Mouse (Mus musculus) intestine, embryonic 16.5 days (tissue): Measurements from ENCODE around the gene Lrrc52. TPM values are rescaled to one million over a fixed set of nuclear protein-coding genes. Genes with fewer than 3 reads are reported as not detected.

Experiments
- ATAC-seq: fragments of 200-750 bp; cut with Nextera tagmentation; 2 replicates; pipeline ENCODE4 v1.8.0; 2017; ENCODE audit warnings: moderate TSS enrichment, moderate library complexity
- H3K27ac ChIP-seq: fragments of 300-500 bp; sonication (generic); 2 replicates; pipeline ENCODE4 v1.5.1; 2014; ENCODE audit warnings: mild to moderate bottlenecking, low read length
- H3K27me3 ChIP-seq: fragments of 300-500 bp; sonication (generic); replicated peaks from 2 replicates; pipeline ENCODE4 v1.6.1; 2014; ENCODE audit warnings: low read length, control low read depth, mixed read lengths; ENCODE audit not compliant: control insufficient read depth, insufficient read depth
- H3K36me3 ChIP-seq: fragments of 300-500 bp; sonication (generic); 2 replicates; pipeline ENCODE4 v1.6.1; 2014; ENCODE audit warnings: low read length, control low read depth; ENCODE audit not compliant: control insufficient read depth, insufficient read depth
- H3K4me1 ChIP-seq: fragments of 300-500 bp; sonication (generic); 2 replicates; pipeline ENCODE4 v1.6.1; 2014; ENCODE audit warnings: low read length, control low read depth, mixed read lengths; ENCODE audit not compliant: control insufficient read depth, insufficient read depth
- H3K4me2 ChIP-seq: fragments of 300-500 bp; sonication (generic); 2 replicates; pipeline ENCODE4 v1.6.1; 2014; ENCODE audit warnings: low read depth, low read length, control low read depth
- H3K4me3 ChIP-seq: fragments of 300-500 bp; sonication (generic); 2 replicates; pipeline ENCODE4 v1.5.1; 2014; ENCODE audit warnings: mild to moderate bottlenecking, low read length
- H3K9ac ChIP-seq: fragments of 300-500 bp; sonication (generic); 2 replicates; pipeline ENCODE4 v1.6.1; 2014; ENCODE audit warnings: low read depth, low read length
- H3K9me3 ChIP-seq: fragments of 300-500 bp; sonication (generic); 2 replicates; pipeline ENCODE4 v1.6.1; 2016; ENCODE audit warnings: low read length, control low read depth; ENCODE audit not compliant: control insufficient read depth
- WGBS: fragments of 180-500 bp; shearing (Covaris S2); extraction: QIAGEN DNeasy Blood & Tissue Kit; methylation state at CpG from one replicate; pipeline ENCODE4 v1.1.7; 2014; 5-methylcytosine and 5-hydroxymethylcytosine counted together
- polyA plus RNA-seq: library from polyadenylated mRNA; unstranded; fragments of >200 nt; fragmentation: Nextera tagmentation; extraction: Ambion mirVana; gene quantifications from 2 replicates; pipeline ENCODE4 v1.2.1, GENCODE M21; 2015

The Lrrc52 gene
- polyA plus RNA-seq, 1 experiment from 2014 or later: 0.15 TPM

- Histone ChIP-seq H3K9me3 (no peaks in the 10 kb centered on the region), H3K27ac (no peak overlapping the region), H3K36me3 (no peaks in the 10 kb centered on the region), H3K9ac (no peak overlapping the region), H3K4me1 (no peaks in the 10 kb centered on the region), H3K4me3 (no peak overlapping the region), H3K4me2 (no peak overlapping the region), H3K27me3 (no peaks in the 10 kb centered on the region)
- ATAC-seq: no peak
- WGBS: 87% methylated on average over 3 of the region's 3 CpGs
Observed at GRCm38 (mm10) chr1:167486959-167487680, 20.5 kb upstream of the Lrrc52 start.

DNA sequence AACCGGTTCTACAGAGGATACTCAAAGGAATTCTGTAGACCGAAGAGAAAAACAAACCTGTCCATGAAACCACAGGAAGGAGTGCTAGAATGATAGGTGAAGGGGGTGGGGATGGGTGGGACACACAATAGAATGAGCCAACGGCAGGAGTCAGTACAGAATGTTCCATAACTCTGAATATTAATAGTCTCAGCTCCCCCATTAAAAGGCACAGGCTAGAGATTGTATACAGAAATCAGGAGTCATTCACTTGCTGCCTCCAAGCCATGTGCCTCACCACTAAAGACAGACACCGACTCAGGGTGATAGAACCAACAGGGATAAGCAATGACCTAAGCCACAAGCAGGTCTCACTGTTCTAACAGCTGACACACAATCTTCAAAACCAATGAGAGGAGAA, 16.3 kb upstream of the Lrrc52 start:
- no peak for ATAC-seq
- H3K36me3 ChIP-seq: no peaks in the 10 kb centered on the region
- H3K4me2 ChIP-seq: no peak overlapping the region
- H3K27ac ChIP-seq: no peak overlapping the region
- no peaks in the 10 kb centered on the region for H3K9me3 ChIP-seq
- H3K4me1 ChIP-seq: no peaks in the 10 kb centered on the region
- no peaks in the 10 kb centered on the region for H3K27me3 ChIP-seq
- no peak overlapping the region for H3K9ac ChIP-seq
- H3K4me3 ChIP-seq: no peak overlapping the region
- 65% methylated on average over 4 of the region's 4 CpGs for WGBS

DNA sequence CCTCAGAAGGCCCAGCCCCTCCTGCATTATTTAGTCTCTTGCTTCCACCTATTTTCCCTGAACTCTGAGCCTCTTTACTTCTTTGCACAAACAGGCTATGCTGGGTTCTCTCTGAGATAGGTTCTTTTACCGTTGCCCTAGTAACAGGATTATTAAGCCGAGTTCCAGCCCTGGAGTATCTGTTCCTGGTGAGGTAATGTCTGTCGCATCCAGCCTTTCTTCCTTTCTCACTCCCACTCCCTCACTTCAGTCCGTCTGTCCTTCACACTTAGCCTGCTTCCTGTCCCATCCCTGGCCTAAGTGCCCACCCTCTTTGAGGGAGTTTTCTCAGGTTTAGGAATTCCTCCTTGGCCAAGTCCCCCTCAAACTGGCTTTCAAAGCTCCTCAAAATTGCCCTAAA, 7.0 kb upstream of the Lrrc52 start:
- no peak overlapping the region for H3K4me3 ChIP-seq
- no peaks in the 10 kb centered on the region for H3K36me3 ChIP-seq
- no peaks in the 10 kb centered on the region for H3K9me3 ChIP-seq
- 40% methylated on average over 4 of the region's 4 CpGs for WGBS
- no peak for ATAC-seq
- H3K4me1 ChIP-seq: no peaks in the 10 kb centered on the region
- H3K4me2 ChIP-seq: no peak overlapping the region
- no peak overlapping the region for H3K9ac ChIP-seq
- H3K27ac ChIP-seq: no peak overlapping the region
- no peaks in the 10 kb centered on the region for H3K27me3 ChIP-seq

- no peak overlapping the region for H3K4me2 ChIP-seq
- no peak overlapping the region for H3K27ac ChIP-seq
- H3K9ac ChIP-seq: no peak overlapping the region
- no peak for ATAC-seq
- H3K27me3 ChIP-seq: no peaks in the 10 kb centered on the region
- H3K4me1 ChIP-seq: no peaks in the 10 kb centered on the region
- no peaks in the 10 kb centered on the region for H3K9me3 ChIP-seq
- no peaks in the 10 kb centered on the region for H3K36me3 ChIP-seq
- WGBS: 47% methylated on average over 5 of the region's 5 CpGs
- H3K4me3 ChIP-seq: no peak overlapping the region
Observed at GRCm38 (mm10) chr1:167467916-167468315, 1.3 kb upstream of the Lrrc52 start.

- ATAC-seq: no peak
- H3K4me3 ChIP-seq: no peak overlapping the region
- no peaks in the 10 kb centered on the region for H3K4me1 ChIP-seq
- H3K27me3 ChIP-seq: no peaks in the 10 kb centered on the region
- no peak overlapping the region for H3K4me2 ChIP-seq
- H3K9ac ChIP-seq: no peak overlapping the region
- no peaks in the 10 kb centered on the region for H3K9me3 ChIP-seq
- WGBS: 60% methylated on average over 3 of the region's 3 CpGs
- H3K36me3 ChIP-seq: no peaks in the 10 kb centered on the region
- H3K27ac ChIP-seq: no peak overlapping the region
Observed at GRCm38 (mm10) chr1:167457311-167457710, 9.3 kb downstream of the Lrrc52 start.

GRCm38 (mm10) chr1:167453048-167453447, 13.5 kb downstream of the Lrrc52 start:
- Histone ChIP-seq H3K4me1 (no peaks in the 10 kb centered on the region), H3K9ac (no peak overlapping the region), H3K9me3 (no peaks in the 10 kb centered on the region), H3K36me3 (no peaks in the 10 kb centered on the region), H3K27ac (no peak overlapping the region), H3K27me3 (no peaks in the 10 kb centered on the region), H3K4me3 (no peak overlapping the region), H3K4me2 (no peak overlapping the region)
- 83% methylated on average over 3 of the region's 3 CpGs for WGBS
- ATAC-seq: no peak

- Histone ChIP-seq H3K9ac (no peak overlapping the region), H3K27ac (no peak overlapping the region), H3K36me3 (no peaks in the 10 kb centered on the region), H3K4me1 (no peaks in the 10 kb centered on the region), H3K9me3 (no peaks in the 10 kb centered on the region), H3K4me3 (no peak overlapping the region), H3K4me2 (no peak overlapping the region), H3K27me3 (no peaks in the 10 kb centered on the region)
- no peak for ATAC-seq
- WGBS: 63% methylated on average over 6 of the region's 6 CpGs
Observed at GRCm38 (mm10) chr1:167452456-167452855, 14.1 kb downstream of the Lrrc52 start.

DNA sequence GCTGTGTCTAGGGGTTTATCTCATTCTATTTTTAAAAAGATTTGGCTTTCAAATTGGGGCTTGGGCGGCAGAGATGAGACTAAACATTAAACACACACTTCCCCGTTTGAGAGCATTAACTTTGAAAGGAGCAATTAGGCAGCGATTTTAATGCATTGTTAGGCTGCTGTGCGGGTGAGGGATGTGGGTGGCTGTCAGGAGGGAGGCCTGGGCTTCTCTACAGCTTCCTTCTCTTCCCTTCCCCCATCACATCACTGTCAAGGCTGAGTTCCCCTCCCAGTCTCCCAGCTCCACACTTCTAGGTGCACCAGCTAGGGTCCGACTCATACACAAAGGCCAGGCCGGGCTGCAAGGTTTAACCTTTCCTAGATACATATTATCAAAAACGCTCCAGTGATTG, 18.0 kb downstream of the Lrrc52 start:
- ATAC-seq: no peak

GRCm38 (mm10) chr1:167448088-167448487, 18.5 kb downstream of the Lrrc52 start:
- Histone ChIP-seq H3K4me3 (no peak overlapping the region), H3K9ac (no peak overlapping the region), H3K36me3 (no peaks in the 10 kb centered on the region), H3K27ac (no peak overlapping the region), H3K9me3 (no peaks in the 10 kb centered on the region), H3K4me2 (no peak overlapping the region), H3K27me3 (no peaks in the 10 kb centered on the region), H3K4me1 (no peaks in the 10 kb centered on the region)
- ATAC-seq: no peak
- whole genome bisulfite sequencing: 61% methylated on average over 6 of the region's 6 CpGs

More for the DNA sequence above, 18.0 kb downstream of the Lrrc52 start:
- Histone ChIP-seq H3K27me3 (no peaks in the 10 kb centered on the region), H3K36me3 (no peaks in the 10 kb centered on the region), H3K4me1 (no peaks in the 10 kb centered on the region), H3K9ac (no peak overlapping the region), H3K27ac (no peak overlapping the region), H3K4me2 (no peak overlapping the region), H3K9me3 (no peaks in the 10 kb centered on the region), H3K4me3 (no peak overlapping the region)
- WGBS: 41% methylated on average over 7 of the region's 7 CpGs

GRCm38 (mm10) chr1:167446516-167446915, 20.1 kb downstream of the Lrrc52 start:
- Histone ChIP-seq H3K36me3 (no peaks in the 10 kb centered on the region), H3K27me3 (no peaks in the 10 kb centered on the region), H3K27ac (no peak overlapping the region), H3K4me2 (no peak overlapping the region), H3K9ac (no peak overlapping the region), H3K4me1 (no peaks in the 10 kb centered on the region), H3K9me3 (no peaks in the 10 kb centered on the region), H3K4me3 (no peak overlapping the region)
- ATAC-seq: no peak
- WGBS: 85% methylated on average over 6 of the region's 6 CpGs
